Mouse (Mus musculus) heart, adult 11 months (tissue): ENCODE data around the gene Msx2.

Experiments
- DNase-seq: peaks from one replicate; pipeline ENCODE4 v3.0.0; 2022

The Msx2 gene

GRCm38 (mm10) chr13:53464441-53465001 is 8.4 kb downstream of the Msx2 start:
- peak; percentile 67 for DNase-seq

GRCm38 (mm10) chr13:53463946-53464345 is 8.9 kb downstream of the Msx2 start:
- no peak for DNase-seq

- DNase-seq, result peak; percentile 81
These were observed 9.8 kb downstream of the Msx2 start for GRCm38 (mm10) chr13:53463037-53463436.

GRCm38 (mm10) chr13:53462649-53462970 is 10.3 kb downstream of the Msx2 start:
- no peak for DNase-seq

- DNase-seq, result peak; percentile 81
These were observed 10.8 kb downstream of the Msx2 start for GRCm38 (mm10) chr13:53461855-53462648.

- DNase-seq, result peak; percentile 53
These were observed 11.5 kb downstream of the Msx2 start for GRCm38 (mm10) chr13:53461346-53461745.

- DNase-seq, result peak; percentile 55
These were observed 14.1 kb downstream of the Msx2 start for GRCm38 (mm10) chr13:53458766-53459165.

- peak; percentile 61 for DNase-seq
These were observed 17.8 kb downstream of the Msx2 start for GRCm38 (mm10) chr13:53454794-53455672.

- peak; percentile 65 for DNase-seq
These were observed 18.9 kb downstream of the Msx2 start for GRCm38 (mm10) chr13:53453927-53454326.

GRCm38 (mm10) chr13:53447609-53448008 is 25.3 kb downstream of the Msx2 start:
- peak; percentile 24 for DNase-seq

- peak; percentile 90 for DNase-seq
These were observed 29.3 kb downstream of the Msx2 start for GRCm38 (mm10) chr13:53443602-53444001.

GRCm38 (mm10) chr13:53442168-53442980 is 30.5 kb downstream of the Msx2 start:
- peak; percentile 61 for DNase-seq

- peak; percentile 59 for DNase-seq
These were observed 31.4 kb downstream of the Msx2 start for GRCm38 (mm10) chr13:53441307-53442028.

GRCm38 (mm10) chr13:53439957-53440356 is 32.9 kb downstream of the Msx2 start:
- peak; percentile 53 for DNase-seq

GRCm38 (mm10) chr13:53426507-53426906 is 46.4 kb downstream of the Msx2 start:
- DNase-seq, result peak; percentile 91

GRCm38 (mm10) chr13:53421189-53421588 is 51.7 kb downstream of the Msx2 start:
- peak; percentile 64 for DNase-seq

- DNase-seq, result peak; percentile 71
These were observed 52.1 kb downstream of the Msx2 start for GRCm38 (mm10) chr13:53420741-53421140.

- peak; percentile 74 for DNase-seq
These were observed 53.2 kb downstream of the Msx2 start for GRCm38 (mm10) chr13:53419681-53420080.

GRCm38 (mm10) chr13:53417701-53418100 is 55.2 kb downstream of the Msx2 start:
- DNase-seq, result peak; percentile 59
